Mouse (Mus musculus) adrenal gland, adult 8-10 months (tissue): ENCODE measurements around the gene Fanca. TPM values are rescaled to one million over a fixed set of nuclear protein-coding genes. Genes with fewer than 3 reads are reported as not detected.
A peak's percentile ranks its signal among the peaks of the same experiment; 100 is the strongest.
"Not testable (repeated sequence)": the region's sequence is repeated elsewhere in the genome, so short reads cannot be mapped to it uniquely, and the experiment has no call there.

Source experiments
- DNase-seq: peaks from one replicate; pipeline ENCODE4 v3.0.0; 2022
- total RNA-seq, 4 experiments: library from RNA; stranded (reverse); gene quantifications; 2 replicates each; pipeline ENCODE4 v1.2.4; 2022

Fanca gene
- total RNA-seq, 4 experiments from 2014 or later: 4.3 to 7.4 (median 5.5) TPM

DNA sequence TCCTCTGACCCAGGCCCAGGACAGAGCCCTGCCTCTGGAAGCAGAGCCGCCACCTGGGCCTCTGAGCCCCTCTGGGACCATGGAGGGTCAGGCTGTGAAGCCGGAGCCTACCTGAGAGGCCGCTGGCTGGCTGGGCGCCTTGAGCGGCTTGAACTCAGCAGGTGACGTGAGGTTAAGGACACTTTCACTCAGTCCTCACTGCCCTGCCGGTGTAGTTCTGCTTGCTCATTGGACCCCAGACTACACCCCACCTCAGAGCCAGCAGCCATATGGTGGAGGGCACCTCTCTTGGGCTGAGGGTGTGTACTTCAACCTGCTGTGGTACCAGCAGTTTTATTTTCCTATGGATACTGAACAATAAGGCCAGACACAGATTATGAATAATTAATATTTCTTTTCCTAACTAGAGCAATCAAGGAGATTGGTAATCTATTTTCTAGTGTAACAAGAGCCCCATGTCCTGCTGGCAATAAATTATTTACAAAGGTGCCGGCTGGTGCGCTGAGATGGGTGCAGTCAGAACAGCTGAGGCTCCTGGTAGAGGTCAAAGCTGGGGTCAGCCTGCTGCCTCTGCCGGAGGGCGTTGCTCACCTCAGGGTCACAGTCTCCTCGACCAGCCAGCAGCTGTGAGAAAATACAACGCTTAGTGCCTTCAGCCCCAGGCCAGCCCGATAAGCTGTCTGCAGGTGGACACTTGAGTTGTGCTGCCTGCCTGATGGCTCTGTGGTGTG lies 50.3 kb downstream of the Fanca start:
- DNase-seq: no peak

DNA sequence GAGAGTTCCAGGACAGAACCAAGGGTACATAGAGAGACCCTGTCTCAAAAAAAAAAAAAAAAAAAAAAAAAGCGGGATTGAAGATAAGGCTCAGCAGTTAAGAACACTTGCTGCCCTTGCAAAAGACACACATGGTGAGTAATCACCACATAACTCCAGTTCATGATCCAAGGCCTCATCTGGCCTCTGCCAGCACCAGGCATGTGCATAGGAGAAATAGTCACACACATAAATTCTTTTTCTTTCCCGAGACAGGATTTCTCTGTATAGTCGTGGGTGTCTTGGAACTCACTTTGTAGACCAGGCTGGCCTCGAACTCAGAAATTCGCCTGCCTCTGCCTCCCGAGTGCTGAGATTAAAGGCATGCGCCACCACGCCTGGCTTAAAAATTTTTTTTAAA lies 60.8 kb downstream of the Fanca start:
- DNase-seq: not testable (repeated sequence)

DNA sequence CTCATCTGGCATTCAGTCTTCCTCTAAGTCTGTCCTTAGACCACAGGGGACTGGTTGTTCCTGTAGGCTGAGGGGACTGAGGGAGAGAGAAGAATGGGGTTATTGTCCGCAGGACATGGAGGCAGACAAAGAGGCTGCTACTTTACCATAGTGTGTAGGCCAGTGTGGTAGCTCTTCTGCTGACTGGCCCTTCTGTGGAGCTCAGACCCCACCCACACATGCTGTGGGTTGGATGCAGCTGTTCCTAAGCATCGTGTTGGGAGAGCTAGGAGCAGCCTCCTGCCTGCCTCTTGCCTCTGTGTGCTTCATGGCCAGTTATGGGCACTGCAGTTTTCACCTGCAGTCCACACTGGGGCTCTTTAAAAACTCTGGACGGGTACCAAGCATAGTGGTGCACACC lies 61.3 kb downstream of the Fanca start:
- no peak for DNase-seq

DNA sequence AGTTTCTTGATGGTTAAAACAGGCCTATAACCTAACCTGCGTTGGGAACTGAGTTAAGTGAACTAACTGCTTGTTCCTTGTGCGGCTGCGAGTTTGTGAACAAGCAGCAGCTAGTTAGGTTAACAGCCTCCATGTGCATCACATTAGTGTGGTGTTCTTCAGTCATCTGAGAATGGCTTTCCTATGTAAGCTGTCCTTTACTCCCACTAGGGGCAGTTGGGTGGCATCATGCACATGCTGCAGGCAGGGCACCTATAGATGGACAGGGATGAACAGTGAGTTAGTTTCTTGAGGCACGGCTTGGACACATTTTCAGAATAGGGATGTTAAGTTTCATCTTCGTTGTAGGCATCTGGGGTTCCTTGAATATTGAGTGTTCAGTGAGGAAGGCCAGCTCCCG lies 63.2 kb downstream of the Fanca start:
- DNase-seq: no peak

DNA sequence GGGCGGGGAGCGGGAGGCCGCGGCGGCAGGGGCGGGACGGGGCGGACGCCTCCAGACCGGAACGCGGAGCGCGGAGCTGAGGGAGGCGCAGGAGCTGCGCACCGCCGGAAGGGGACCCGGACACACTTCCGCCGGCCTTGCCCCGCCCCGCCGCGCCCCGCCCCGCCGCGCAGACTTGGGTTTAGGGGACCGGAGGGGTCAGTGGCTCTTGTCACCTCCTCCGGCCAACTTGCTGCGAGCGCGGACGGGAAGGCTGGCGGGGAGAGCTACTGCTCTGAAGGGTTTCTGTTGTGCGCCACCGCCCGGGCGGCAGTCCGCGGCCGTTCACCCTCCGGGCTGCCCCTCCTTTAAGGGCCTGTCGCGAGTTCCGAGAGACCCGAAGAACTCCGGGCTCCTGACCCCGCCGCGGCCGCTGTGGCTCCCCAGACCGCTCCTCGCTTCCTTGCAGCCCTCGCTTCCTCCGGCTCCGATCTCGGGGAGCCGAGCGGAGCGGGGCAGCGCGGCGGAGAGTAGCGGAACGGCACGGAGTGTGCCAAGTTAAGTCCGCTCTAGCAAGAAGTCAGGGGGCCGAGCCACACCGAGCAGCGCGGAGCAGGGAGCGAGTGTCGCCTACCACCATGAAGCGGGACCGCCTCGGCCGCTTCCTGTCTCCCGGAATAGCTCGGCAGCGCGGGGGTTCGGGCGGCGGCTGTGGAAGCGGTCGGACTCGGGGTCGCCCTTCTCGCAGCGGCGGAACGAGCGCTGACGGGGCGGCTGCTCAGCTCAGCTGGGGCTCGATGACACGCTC lies 64.1 kb downstream of the Fanca start, which contains the start of the genes Zfp276 and Vps9d1:
Gene Zfp276, plus strand, starts transcription at position 97 of the 787 bp plus-strand sequence.
Gene Vps9d1, minus strand, starts transcription at position 250 of the 787 bp plus-strand sequence.
- peak; percentile 71 for DNase-seq

DNA sequence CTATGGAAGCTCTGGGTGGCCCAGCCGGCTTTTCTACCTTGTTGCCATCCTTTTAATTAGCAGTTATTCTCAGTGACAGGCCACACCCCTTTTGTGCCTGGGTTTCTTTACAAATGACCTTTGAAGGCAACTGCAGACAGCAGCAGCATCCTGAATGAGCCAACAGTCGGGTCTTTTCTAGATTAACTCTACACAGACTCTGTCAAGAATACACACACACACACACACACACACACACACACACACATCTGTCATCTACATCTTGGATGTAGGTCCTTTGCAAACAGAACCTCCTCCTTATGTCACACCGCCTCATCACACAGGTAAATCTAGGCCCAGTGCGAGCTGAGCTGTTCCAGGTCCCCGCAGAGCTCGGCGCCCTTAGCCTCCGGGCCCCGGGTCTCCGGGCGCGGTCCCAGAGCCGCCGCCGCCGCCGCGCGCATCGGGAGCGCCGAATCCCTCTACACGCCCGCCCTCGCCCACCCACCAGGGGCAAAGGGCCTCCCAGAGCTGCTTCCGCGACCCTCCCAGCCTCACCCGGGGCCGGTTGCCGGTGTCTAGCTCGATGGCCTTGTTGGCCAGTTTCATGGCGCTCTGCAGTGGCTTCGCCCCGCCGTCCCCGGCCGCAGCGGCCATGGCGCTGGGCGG lies 64.8 kb downstream of the Fanca start:
- peak; percentile 17 for DNase-seq

DNA sequence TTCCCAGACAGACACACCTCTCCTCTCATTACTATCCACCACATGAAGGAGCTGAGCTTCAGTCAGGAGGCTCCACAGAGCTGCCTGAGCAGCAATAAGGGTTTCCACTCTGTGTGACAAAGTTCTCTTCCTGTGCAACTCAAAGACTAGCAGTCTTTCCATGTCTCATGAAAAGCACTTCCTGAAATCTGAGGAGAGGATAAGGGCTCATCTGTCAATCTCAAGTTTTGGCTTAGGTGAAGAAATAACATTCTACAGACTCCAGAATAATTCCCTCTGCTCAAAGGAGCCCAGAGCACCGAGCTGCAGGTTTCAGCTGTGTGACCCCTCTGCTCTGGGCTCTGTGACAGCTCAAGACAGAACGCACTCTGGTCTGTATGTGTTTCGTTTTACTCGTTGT lies 65.5 kb downstream of the Fanca start:
- no peak for DNase-seq

DNA sequence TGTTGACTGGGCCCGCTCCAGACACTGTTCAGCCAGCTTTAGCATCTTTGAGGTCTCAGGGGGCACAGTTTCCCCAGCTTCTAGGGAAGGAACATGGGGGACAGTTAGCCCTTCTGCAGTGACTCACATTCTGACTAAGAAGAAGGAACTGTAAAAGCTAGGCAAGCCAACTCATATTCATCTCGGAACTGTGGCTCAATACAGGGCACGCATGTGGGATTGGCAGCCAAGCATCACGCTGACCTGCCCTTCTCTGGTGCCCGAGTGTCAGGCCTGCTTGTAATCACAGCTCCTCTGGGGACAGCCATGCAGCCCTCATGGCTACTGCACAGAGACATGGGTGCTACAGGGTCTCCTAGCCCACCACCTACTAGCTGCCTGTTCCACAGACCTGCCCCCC lies 67.4 kb downstream of the Fanca start:
- no peak for DNase-seq

DNA sequence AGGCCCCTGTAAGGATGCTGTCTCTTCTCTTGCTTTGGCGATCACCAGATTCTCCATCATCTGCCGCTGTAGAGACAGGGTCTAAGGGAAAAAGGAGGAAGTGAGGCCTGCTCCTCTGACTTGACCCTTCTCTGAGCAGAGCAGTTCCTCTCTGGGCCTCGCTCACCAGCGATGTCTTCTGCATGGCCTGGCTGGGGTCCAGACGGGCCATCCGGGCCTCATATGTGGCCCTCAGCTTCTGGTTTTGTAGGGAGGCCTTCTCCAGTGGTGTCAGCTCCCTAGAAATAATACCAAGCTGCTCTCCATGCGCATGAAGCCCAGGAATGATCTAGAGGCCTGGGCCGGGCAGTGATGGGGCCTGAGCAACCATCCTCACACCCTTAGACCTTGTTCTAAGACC lies 69.8 kb downstream of the Fanca start:
- DNase-seq: no peak

DNA sequence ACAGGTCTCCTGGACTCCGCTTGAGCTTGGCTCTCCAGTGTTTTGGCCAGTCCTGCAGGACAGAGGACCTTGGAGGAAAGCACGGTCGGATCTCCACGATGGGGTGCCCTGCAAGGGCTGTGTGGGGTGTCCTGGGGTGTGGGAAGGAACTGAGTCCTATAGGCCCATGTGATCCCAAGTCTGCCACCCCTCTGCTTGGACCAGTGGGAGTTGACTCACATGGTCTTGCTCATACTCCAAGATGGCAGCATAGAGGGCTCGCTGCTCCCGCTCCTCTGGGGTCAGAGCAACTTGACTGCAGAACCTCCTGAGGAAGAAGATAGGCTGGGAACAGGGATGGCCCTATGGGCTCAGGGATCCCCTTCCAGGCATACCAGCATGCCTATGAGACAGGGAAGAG lies 70.6 kb downstream of the Fanca start:
- no peak for DNase-seq

DNA sequence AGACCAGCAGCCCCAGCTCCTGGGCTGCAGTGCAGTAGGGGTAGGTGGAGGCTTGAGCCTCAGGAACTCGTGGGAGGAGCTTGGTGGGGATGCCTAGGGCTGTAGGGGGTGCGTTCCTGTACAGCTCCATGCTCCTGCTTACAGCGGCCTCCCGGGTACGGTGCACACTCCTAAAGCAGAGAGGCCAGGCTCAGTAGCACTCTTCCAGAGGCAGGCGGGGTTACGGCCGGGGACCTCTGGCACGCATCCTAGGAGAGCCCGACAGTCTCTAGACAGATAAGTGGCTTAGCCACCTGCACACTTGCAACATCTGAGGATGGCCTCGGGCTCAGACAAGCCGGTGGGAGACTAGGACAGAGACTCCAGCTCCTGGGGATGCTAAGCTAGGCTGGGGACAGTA lies 72.8 kb downstream of the Fanca start:
- no peak for DNase-seq

DNA sequence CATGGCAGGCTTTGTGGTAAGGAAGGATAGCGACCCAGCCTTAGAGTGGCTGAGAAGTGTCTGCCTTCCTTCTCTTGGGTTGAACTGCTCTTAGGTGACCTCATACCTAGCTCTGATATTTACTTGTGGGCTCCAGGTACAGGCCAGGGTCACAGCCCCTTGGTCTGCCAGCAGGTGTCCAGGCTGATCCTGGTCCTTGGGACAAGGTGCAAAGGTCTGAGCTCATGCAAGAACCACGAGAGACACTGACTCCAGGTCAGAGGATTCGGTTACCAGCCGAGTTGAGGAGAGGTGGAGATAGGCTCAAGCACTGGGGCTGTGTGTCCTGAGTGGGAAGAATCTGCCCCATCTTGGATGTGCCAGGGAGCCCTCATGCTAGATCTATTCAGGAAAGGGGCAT lies 74.0 kb downstream of the Fanca start:
- no peak for DNase-seq

DNA sequence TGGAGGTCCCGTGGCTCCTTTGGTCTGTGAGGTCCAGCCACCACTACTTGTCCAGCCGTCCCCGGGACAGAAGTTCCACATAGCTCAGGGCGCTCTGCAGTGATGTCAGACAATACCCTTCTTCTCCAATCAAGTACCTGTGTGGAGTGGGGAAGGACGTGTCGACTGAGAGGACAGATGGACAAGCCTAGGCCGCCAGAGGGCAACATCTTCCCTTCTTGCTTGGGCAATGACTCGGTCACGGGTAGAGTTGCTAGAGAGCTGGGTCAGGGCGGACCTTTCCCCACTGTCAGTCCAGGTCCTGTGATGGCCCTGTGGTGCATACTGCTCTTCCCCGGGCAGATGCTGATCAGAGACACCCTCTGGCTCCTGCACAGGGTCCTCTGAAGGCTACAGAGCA lies 75.3 kb downstream of the Fanca start:
- DNase-seq: no peak

DNA sequence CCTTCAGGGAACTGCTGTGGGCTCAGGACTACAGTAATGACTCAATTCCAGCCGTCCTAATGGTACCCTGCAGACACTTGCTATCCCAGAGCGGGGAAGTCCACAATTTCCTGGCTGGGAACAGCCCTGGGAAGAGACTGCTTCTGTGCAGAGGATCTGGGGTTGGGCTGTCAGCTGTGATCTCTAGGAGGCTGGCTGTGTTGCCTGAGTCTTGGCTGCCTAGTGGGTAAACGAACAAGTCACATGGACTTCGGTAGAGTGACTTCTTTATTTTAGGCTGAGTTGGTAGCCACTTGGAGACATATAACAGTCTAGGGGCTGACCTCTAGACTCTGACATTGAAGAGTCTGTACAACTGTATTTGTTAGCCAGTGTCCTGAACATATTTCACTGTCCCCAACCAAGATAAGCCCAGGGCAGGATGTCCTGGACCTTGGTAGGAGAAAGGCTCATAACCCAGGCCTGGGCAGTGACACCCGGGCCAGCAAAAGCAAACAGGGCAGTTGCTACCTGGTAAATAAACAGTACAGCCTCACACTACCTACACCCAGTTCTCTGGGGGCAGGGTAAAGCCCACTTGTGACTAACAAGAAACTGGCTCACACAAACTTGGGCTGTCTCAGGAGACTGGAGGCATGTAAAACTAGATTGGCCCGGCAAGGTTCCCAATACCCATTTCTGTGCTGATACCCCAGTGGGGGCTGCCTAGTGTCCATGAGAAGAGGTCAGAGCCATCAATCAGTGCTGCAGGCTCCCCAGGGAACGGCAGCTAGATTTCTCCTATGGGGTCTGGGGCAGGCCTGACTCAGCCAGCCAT lies 76.1 kb downstream of the Fanca start:
- DNase-seq: no peak

DNA sequence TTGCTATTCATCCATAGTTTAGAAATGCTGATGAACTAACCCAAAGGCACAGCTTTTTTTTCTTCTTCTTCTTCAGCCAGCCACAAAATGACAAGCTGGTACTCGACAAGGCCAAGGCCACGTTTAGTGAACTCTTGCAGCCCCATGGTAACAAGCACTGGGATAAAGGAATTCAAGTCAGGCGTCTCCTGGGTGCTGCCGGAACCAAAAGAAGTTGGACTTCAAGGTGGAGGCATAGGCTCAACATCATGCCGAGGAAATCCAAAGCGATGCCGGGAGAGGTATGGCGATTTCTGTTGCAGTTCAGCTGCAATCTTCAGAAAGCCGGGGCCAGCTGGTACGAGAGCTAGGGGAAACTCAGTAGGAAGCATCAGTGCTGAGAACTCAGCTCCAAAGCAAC lies 79.0 kb downstream of the Fanca start:
- DNase-seq: peak; percentile 57

DNA sequence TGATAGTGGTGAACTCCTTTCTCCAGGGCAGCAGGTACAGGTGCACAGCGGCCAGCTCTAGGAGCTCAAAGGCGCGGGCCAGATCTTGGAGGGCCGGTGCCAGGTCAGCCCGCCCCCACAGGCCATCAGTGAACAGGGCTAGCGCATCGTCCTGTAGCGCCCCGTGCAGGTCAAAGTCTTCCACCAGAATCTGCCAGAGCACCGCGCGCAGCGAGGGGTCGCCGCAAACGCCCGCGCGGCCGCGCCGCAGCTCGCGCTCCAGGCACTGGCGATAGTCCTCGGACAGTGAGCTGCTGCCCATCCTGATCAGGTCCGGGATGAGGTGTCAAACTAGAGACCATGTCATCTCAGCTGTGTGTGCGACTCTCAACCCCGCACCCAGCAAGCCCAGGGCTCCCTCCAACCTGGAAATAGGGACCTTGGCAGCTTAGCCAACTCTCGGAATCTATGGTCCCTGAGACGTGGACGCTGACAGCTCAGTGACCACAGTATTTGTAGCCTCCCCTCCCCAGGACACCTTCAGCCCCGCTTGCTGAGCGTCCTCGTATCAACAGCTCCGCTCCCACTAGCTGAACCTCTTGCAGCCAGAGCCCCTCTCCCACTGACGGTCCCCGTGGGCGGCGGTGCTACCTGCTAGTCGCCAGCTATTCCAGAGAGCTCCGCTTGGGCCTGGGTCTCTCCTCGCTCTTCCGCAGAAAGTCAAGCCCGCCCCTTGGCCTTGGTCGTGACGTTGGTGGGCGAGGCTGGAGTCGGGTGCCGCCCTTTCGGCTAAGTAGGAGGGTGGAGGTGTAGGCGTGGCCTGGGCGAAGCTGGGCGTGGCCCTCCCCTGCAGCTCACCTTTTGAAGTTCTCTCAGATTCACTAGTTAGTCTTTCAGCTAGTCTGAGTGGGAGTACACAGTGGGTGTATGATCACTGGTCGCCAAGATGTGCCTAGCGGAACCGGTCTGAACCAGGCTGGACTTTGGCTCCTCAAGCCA lies 82.6 kb downstream of the Fanca start, which contains the start of gene Spata2l:
Gene Spata2l, minus strand, starts transcription at position 714 of the 978 bp plus-strand sequence.
- DNase-seq: peak; percentile 89

DNA sequence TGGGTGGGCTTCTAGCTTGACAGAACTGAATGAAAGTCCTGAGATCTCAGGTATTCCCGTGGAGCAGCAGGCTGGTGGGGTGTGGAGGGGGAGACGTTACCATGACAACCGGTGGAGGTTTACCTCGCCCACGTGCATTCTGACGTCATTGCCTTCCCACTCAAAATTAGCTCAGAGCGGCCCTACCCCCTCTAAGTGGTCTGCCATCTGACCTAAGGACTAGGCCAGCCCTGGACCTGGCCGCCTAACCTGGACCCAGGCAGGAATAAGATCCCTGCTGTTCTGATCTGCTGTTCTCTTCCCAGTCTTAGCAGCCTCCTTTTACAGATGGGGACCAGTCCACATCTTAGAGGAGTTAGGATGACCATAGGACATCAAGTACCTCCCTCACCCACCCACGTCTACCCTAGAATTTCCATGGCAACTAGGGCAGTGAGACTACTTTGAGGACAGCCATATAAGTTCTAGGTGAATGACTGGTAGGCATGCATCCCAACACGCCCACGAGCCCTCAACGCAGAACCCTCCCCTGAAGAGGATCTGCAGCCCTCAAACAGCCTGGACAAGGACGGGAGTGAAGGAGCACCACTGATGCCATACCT lies 83.4 kb downstream of the Fanca start:
- DNase-seq: no peak

DNA sequence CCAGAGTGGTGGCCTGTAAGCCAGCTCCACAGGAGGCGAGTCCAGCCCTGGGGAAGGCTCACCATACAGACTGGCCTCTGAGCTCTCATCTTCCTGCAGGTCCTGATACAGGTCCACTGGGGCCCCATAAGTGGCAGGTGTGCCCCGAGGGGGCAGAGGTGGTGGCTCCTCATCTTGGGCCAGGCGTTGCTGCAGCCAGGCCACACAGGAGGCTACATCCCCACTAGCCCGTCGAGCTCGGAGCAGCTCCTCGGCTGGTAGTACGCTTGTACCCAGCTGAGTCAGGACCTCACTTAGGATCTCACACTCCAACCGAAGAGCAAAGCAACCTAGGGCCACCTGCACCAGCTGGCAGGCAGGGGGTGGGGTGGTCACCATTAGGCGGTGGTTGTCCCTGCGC lies 84.6 kb downstream of the Fanca start:
- DNase-seq: no peak

DNA sequence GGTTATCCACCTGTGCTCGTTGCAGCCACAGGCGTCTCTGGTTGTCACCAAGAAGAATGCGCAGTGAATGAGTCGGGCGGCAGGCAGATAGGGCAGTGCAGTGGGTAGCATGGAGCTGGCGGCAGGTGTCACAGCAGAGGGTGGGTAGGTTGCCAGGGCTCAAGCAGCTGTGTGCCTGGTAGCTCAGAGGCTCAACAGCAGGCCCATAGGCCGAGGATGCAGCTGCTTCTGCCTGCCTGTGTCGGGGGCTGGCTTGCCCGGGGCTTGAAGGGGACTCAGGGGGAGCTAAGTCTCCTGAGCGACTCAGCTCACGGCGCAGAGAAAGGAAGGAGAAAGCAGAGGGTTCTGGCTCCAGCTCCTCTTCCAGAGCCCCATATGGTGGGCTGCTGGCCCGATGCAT lies 85.1 kb downstream of the Fanca start:
- no peak for DNase-seq

DNA sequence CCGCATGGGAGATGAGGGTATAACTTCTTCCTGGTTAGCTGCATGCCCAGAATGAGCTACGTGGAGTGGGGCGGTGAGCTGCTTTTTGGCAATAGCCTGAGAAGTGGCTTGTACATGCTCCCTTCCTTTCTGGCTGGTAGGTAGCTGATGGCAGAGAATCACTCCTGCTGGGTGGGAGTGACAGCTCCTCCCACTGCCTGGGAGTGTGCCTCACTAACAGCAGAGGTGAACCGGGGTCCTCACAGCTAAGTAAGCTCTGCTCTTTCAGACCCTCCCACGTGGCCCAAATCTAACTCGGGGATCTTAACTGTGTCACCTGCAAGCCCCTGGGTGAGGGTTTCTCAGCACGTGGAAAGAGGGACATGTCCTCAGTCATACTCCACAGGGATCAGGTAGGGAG lies 85.8 kb downstream of the Fanca start:
- no peak for DNase-seq

DNA sequence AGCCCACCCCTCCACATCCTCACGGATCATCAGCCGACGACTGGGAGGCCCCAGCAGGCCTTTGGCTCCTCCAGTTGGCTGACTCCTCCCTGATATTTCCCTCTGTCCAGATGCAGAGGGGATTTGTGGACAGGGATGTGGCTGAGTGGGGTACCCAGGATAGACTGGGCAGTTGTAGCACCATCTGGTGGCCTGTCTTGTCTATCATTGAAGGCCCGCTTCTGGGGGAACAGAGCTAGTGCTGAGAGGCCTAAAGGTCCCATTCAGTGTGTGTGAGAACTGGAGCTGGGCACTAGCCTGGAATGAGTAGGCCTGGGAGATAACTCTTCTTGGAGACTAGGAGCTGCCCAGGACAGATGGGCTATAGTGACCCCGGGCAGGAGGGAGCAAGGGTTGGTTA lies 86.6 kb downstream of the Fanca start:
- no peak for DNase-seq
